Mouse (Mus musculus) heart, embryonic 10.5 days (tissue): ENCODE measurements at regions not wholly inside any gene's neighbourhood (a gene's known extent, or its start where the extent isn't known, plus 50 kb on each side); places are given as distances from the start of the nearest gene placed in this dataset.

Source experiments
- DNase-seq: peaks from one replicate; pipeline ENCODE4 v3.0.0-alpha.2; 2017; ENCODE audit warnings: low spot score
- H3K27ac ChIP-seq: fragments of 300-500 bp; sonication (generic); 2 replicates; pipeline ENCODE4 v1.5.1; 2016; ENCODE audit warnings: mild to moderate bottlenecking
- H3K27me3 ChIP-seq: fragments of 300-500 bp; sonication (generic); 2 replicates; pipeline ENCODE4 v1.6.1; 2016; ENCODE audit warnings: mild to moderate bottlenecking; ENCODE audit not compliant: poor library complexity, insufficient read depth, severe bottlenecking
- H3K36me3 ChIP-seq: fragments of 300-500 bp; sonication (generic); 2 replicates; pipeline ENCODE4 v1.6.1; 2016; ENCODE audit warnings: mild to moderate bottlenecking, moderate library complexity
- H3K4me1 ChIP-seq: fragments of 300-500 bp; sonication (generic); 2 replicates; pipeline ENCODE4 v1.6.1; 2016; ENCODE audit warnings: mild to moderate bottlenecking
- H3K4me3 ChIP-seq: fragments of 300-500 bp; sonication (generic); 2 replicates; pipeline ENCODE4 v1.5.1; 2016; ENCODE audit warnings: mild to moderate bottlenecking, moderate library complexity
- H3K9me3 ChIP-seq: fragments of 300-500 bp; sonication (generic); 2 replicates; pipeline ENCODE4 v1.6.1; 2016; ENCODE audit warnings: mild to moderate bottlenecking, moderate library complexity
- whole genome bisulfite sequencing: fragments of 180-500 bp; shearing (Covaris S2); methylation state at CpG from one replicate; pipeline ENCODE4 v1.1.7; 2016; 5-methylcytosine and 5-hydroxymethylcytosine counted together

DNA sequence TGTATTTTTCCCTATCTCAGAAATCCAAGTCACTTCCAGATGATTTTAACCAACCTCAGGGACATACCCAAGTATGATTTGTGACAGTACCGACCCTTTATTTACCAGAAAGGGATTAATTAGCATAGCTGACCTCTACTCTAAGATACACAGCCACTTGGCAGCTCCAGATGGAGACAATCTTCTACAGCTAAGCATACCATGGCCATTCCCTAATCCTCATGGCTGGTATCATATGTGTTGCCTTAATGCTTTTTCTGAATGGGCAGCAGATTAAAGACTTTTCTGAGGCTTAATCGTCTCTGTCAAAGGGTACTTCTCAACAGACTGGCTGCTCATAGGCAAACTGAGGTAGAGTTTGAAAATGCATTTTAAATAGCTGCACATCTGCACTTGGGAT, 400.8 kb downstream of the Adgrl2 start:
- Histone ChIP-seq H3K9me3 (no peaks in the 10 kb centered on the region), H3K27ac (no peak overlapping the region), H3K4me3 (no peak overlapping the region), H3K4me1 (no peaks in the 10 kb centered on the region), H3K36me3 (no peaks in the 10 kb centered on the region), H3K27me3 (no peaks in the 10 kb centered on the region)
- 82% methylated on average over 2 of the region's 2 CpGs for WGBS
- no peak for DNase-seq

DNA sequence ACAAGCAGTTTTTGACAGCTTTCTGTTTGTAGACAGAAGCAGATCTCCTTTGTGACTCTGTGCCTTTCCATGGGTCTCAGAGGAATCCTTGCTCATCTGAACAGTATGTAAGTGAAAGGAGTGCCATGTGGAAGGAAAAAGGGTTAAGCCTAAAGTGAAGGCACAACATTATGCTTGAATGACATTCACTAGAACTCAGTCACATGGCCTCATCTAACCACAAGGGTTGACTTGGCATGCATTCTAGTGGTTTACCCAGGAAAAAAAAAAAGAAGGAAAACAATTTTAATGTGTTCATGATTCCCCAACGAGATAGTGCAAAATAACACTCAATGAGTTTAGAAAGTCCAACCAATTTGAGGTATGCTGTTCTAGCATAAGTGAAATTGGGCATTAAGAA, 414.6 kb downstream of the Adgrl2 start:
- no peaks in the 10 kb centered on the region for H3K4me1 ChIP-seq
- H3K4me3 ChIP-seq: no peak overlapping the region
- no peaks in the 10 kb centered on the region for H3K27me3 ChIP-seq
- no peaks in the 10 kb centered on the region for H3K36me3 ChIP-seq
- DNase-seq: no peak
- WGBS: 84% methylated on average over 1 of the region's 1 CpGs
- no peak overlapping the region for H3K27ac ChIP-seq
- H3K9me3 ChIP-seq: no peaks in the 10 kb centered on the region

DNA sequence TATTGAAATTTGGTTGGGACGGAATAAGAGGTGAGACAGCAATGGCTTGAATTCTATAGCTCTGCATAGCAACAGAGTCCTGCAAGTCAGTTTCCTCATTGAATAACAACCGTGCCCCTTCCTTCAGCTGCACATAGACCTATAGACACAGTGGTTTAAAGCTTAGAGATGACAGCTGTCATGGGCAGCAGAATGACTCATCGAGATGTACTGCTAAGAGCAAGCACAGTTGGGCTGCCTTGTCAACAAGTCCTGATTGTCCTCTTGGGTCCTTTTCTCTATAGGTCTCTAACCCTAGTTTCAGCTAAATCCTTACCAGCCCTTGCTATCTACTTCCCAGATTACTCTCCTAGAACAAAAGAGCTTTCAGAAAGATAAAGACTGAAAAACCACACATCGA, 417.9 kb downstream of the Adgrl2 start:
- Histone ChIP-seq H3K36me3 (no peaks in the 10 kb centered on the region), H3K4me1 (no peaks in the 10 kb centered on the region), H3K9me3 (no peaks in the 10 kb centered on the region), H3K27ac (no peak overlapping the region), H3K4me3 (no peak overlapping the region), H3K27me3 (no peaks in the 10 kb centered on the region)
- no peak for DNase-seq
- 67% methylated on average over 4 of the region's 4 CpGs for WGBS

DNA sequence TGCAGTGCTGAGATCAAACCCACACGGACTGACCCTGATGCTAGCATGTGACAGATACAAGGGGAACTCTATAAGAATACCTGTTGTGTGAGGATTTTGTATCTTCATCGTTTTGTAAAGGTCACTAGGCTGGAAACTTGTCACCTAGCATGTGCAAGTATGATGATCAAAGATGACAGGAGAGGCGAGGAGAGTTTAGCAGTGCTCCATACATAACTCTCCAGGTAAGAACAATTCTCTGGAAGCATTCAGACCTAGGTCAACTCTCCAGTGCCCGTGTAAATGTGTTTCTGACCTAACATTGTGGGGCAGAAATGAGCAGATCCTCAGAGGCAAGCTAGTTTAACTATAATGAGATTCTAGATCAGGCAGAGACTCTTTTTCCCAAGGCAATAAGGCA, 425.6 kb downstream of the Adgrl2 start:
- Histone ChIP-seq H3K9me3 (no peaks in the 10 kb centered on the region), H3K27me3 (no peaks in the 10 kb centered on the region), H3K27ac (no peak overlapping the region), H3K4me1 (no peaks in the 10 kb centered on the region), H3K36me3 (no peaks in the 10 kb centered on the region), H3K4me3 (no peak overlapping the region)
- DNase-seq: no peak
- WGBS: 66% methylated on average over 4 of the region's 4 CpGs

DNA sequence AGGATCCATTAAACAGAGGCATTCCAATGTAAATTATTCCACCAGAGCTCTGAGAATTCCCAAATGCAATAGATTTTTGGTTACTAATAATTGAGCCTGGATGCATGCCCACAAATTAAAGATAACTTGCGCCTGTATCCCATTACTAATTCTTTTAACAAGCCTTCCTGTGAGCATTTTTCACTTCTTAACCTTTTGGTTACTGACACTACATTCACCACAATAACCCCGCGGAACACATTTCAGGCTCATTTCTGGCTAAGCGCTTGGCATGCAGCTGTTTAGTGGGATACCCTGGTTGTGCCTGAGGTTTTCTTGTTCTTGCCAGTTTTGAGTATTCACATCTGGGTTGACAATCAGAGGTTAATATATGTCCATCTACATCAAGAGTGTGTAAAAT, 429.1 kb downstream of the Adgrl2 start:
- H3K36me3 ChIP-seq: no peaks in the 10 kb centered on the region
- H3K27me3 ChIP-seq: no peaks in the 10 kb centered on the region
- DNase-seq: no peak
- 90% methylated on average over 4 of the region's 4 CpGs for WGBS
- no peaks in the 10 kb centered on the region for H3K4me1 ChIP-seq
- H3K27ac ChIP-seq: no peak overlapping the region
- no peak overlapping the region for H3K4me3 ChIP-seq
- H3K9me3 ChIP-seq: no peaks in the 10 kb centered on the region

DNA sequence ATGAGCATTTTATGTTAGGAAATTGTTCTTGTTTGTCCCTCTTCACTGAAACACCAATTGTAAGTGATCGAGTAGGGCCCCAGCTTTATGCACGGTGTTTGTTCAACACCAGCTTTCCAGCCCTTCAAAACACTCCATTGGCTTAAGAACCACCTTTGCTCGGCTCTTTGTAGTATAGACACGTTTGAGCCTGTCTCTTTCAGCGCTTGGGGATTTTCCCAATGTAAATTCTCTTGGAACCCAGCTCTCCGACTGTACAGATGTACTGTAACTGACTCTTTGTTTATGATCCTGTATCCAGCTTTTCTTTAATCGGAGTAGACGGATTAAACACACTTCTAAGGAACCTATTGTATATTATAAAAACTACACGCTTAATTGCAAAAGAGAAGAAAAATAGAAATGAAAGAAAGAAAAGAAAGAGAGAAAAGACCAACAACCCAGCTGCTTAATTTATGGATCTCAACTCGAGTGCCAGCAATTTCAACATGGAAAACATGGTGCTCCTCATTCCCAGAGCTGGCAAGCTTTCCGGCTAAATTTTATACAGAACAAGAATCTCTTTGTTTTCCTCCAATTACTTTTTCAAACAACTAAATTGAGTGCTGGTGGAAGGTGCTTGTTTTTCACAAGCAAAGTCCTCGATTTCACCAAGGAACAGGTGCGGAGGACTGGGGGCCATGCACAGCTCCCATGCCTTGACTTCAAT, 430.4 kb downstream of the Adgrl2 start:
- Histone ChIP-seq H3K4me1 (no peaks in the 10 kb centered on the region), H3K27me3 (no peaks in the 10 kb centered on the region), H3K36me3 (no peaks in the 10 kb centered on the region), H3K9me3 (no peaks in the 10 kb centered on the region), H3K4me3 (no peak overlapping the region), H3K27ac (no peak overlapping the region)
- 86% methylated on average over 13 of the region's 13 CpGs for WGBS
- no peak for DNase-seq

DNA sequence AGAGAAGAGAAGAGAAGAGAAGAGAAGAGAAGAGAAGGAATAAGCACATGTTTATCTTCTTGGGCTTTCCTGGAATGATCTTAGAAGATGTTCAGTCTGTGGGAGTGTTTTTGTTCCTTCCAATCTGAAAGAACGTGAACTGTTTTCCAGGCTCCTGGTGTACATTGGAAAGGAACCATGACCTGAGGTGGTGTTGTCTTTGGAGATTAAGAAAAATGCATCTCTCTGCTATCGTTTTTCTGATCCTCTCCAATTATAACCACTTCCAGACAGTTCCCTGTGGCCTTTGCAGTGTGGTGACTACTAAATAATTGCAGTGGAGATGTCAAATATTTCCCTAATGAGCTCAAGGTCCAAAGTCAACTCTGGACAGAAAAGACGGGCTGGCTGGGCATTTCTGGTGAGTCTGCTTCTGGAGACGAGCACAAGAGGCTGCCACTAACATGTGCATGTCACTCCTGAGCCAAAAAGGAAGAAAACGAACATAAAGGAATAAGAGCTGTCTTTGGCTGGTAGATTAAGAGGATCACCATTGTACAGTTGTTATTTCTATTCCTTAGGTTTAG, 431.7 kb downstream of the Adgrl2 start:
- H3K36me3 ChIP-seq: no peaks in the 10 kb centered on the region
- H3K9me3 ChIP-seq: no peaks in the 10 kb centered on the region
- no peak overlapping the region for H3K4me3 ChIP-seq
- WGBS: 65% methylated on average over 5 of the region's 5 CpGs
- DNase-seq: no peak
- no peak overlapping the region for H3K27ac ChIP-seq
- no peaks in the 10 kb centered on the region for H3K27me3 ChIP-seq
- no peaks in the 10 kb centered on the region for H3K4me1 ChIP-seq

DNA sequence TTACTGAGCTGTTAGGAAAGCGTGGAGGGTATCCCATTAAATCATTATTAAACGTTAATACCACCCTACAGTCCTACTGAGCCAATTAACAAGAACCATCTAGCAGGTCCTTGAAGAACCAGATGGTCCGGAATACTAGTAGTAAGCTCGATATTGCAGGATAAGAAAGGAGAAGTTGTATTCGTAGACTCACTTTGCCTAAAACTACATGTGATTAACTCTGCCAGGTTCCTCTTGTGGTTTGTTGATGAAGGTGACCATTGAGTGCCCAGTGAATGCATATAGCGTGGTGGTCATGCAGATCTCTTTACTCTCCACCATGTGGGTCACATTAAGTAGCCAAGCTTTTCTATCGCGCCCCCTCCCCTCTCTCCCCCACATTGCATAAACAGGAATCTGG, 435.0 kb downstream of the Adgrl2 start:
- Histone ChIP-seq H3K4me3 (no peak overlapping the region), H3K27me3 (no peaks in the 10 kb centered on the region), H3K27ac (no peak overlapping the region), H3K4me1 (no peaks in the 10 kb centered on the region), H3K9me3 (no peaks in the 10 kb centered on the region), H3K36me3 (no peaks in the 10 kb centered on the region)
- no peak for DNase-seq
- WGBS: 82% methylated on average over 8 of the region's 8 CpGs

DNA sequence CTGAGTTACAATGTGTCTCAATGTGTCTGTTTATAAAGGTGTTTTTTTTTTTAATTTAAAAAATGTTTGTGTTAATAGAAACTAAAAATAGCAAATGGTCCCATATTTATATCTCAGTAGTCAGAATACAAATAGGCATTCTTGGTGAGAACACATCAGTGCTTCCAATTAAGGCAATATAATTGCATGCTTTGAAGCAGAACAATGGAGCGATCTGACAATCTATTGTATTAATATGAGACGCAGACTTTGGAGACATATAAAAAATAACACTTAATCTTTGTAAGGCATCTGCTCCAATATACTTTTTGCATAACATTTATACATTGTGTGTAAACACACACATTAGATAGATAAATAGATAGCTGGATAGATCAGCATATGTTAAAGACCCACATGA, 439.6 kb downstream of the Adgrl2 start:
- Histone ChIP-seq H3K4me1 (no peaks in the 10 kb centered on the region), H3K9me3 (no peaks in the 10 kb centered on the region), H3K4me3 (no peak overlapping the region), H3K36me3 (no peaks in the 10 kb centered on the region), H3K27me3 (no peaks in the 10 kb centered on the region), H3K27ac (no peak overlapping the region)
- DNase-seq: no peak
- WGBS: 93% methylated on average over 2 of the region's 2 CpGs

DNA sequence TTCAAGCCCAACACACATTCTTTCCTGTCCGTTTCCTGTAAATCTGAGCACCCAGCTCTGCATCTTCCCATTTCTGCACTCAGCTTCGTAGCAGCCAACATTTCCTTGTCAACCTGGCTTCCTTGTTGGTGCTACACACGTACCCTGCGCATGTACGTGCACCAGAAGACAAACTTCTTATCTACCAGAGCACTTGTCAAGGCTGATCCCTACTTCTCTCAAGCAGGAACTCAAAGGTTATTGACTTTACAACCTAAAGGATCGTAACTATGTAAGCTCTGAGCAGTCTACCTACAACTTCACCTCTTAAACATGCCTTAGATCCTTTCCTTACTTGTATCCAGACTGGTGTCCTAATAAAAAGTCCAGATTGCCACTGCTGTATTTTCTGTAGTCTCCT, 445.4 kb downstream of the Adgrl2 start:
- Histone ChIP-seq H3K4me3 (no peak overlapping the region), H3K27ac (no peak overlapping the region), H3K36me3 (no peaks in the 10 kb centered on the region), H3K4me1 (no peaks in the 10 kb centered on the region), H3K9me3 (no peaks in the 10 kb centered on the region), H3K27me3 (no peaks in the 10 kb centered on the region)
- 67% methylated on average over 6 of the region's 6 CpGs for WGBS
- DNase-seq: no peak

DNA sequence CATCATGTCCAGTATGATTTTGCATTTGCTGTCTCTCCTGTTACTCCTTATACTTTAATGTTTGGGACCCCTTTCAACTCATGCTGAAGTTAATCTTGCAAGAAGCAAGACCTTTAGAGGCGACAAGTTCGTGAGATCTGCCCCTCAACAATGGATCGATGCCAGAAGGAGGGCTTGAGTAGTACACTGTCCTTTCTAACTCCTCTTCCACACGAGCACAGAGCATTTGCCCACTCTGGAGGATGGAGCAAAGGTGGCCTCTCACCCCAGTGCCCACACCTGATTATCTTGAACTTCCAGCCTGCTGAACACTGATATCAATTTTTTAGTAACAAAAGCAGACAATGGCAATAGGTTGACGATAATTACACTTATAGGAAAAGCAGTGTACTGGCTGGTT, 448.1 kb downstream of the Adgrl2 start:
- 85% methylated on average over 5 of the region's 5 CpGs for WGBS
- DNase-seq: no peak

DNA sequence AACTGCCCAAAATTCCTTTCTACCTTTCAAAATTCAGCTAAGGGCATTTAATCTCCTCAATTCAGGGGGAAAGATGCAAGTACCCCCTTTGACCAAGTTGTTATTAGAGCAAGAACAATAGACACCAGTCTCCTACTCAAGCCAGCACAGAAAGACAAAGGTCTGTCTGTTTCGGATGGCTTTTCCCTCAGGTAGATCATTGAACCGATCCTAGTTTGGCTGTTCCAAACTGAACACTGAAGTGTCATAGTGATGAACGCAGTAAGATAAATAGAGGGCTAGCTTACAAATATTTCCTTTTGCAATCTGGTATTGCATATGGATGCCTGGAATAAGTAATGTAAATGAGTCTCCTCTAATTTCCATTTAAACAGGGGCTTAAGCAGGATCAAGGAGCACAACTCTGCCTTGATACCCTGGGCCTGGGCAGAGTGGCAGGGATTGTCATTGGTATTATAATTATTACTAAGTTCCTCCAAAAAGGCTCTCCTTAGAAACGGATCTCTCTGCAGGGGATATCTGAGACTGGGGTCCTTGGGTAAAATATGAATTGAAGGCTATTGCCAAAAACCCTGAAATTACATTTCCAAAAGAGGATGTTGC, 452.6 kb downstream of the Adgrl2 start:
- H3K4me3 ChIP-seq: no peak overlapping the region
- DNase-seq: no peak
- H3K36me3 ChIP-seq: no peaks in the 10 kb centered on the region
- no peak overlapping the region for H3K27ac ChIP-seq
- H3K4me1 ChIP-seq: no peaks in the 10 kb centered on the region
- H3K27me3 ChIP-seq: no peaks in the 10 kb centered on the region
- WGBS: 61% methylated on average over 4 of the region's 4 CpGs
- H3K9me3 ChIP-seq: no peaks in the 10 kb centered on the region

More for the DNA sequence above, 448.1 kb downstream of the Adgrl2 start:
- Histone ChIP-seq H3K9me3 (no peaks in the 10 kb centered on the region), H3K4me3 (no peak overlapping the region), H3K27ac (no peak overlapping the region), H3K27me3 (no peaks in the 10 kb centered on the region), H3K4me1 (no peaks in the 10 kb centered on the region), H3K36me3 (no peaks in the 10 kb centered on the region)

DNA sequence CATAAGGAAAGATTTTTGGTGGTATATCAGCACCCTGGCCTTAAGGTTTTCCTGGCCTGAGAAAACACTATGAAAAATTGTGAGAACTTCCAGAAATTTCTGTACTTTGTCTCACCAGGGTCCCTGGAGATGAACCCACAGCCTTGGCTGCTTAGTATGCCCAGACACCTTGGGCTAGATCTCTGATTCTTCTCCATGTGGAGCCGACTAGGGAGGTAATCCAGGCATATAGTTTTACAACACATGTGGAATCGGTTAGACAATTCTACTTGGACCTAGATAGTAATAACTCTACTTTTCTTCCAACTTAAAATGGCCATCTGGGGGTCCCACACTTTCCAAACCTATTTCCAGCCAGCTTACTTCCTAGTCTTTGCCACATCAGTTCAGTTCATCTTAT, 460.5 kb downstream of the Adgrl2 start:
- no peaks in the 10 kb centered on the region for H3K27me3 ChIP-seq
- H3K27ac ChIP-seq: no peak overlapping the region
- peaks cover 5% of the 10 kb centered on the region for H3K4me1 ChIP-seq
- H3K36me3 ChIP-seq: no peaks in the 10 kb centered on the region
- DNase-seq: no peak
- no peak overlapping the region for H3K4me3 ChIP-seq
- H3K9me3 ChIP-seq: no peaks in the 10 kb centered on the region
- WGBS: 55% methylated on average over 2 of the region's 2 CpGs

DNA sequence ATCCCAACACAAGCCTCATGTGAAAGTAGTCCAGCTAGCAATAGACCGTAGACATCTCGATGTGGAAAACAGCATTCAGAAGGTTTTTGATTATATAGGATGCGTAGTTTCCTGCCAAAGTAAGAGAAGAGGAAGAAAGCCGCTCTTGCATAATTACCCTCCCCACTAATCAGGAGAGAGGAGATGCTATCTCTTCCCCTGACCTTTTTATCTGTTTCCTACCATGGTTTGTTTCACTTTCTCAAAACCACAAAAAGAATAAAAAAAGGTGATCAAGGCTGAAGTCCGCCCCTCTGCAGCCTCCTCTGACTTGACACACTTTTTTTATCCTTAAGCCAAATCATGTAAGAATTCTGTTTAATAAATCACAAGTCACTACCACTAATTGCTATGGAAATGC, 480.0 kb downstream of the Adgrl2 start:
- WGBS: 55% methylated on average over 5 of the region's 5 CpGs
- H3K27ac ChIP-seq: no peak overlapping the region
- no peaks in the 10 kb centered on the region for H3K36me3 ChIP-seq
- H3K9me3 ChIP-seq: no peaks in the 10 kb centered on the region
- no peak overlapping the region for H3K4me3 ChIP-seq
- no peaks in the 10 kb centered on the region for H3K4me1 ChIP-seq
- H3K27me3 ChIP-seq: no peaks in the 10 kb centered on the region
- DNase-seq: no peak
